Mouse (Mus musculus) forebrain, embryonic 14.5 days (tissue): ENCODE measurements around the gene Olfr318. TPM values are rescaled to one million over a fixed set of nuclear protein-coding genes. Genes with fewer than 3 reads are reported as not detected.

Source experiments
- ATAC-seq: fragments of 200-750 bp; cut with Nextera tagmentation; 2 replicates; pipeline ENCODE4 v1.8.0; 2017; ENCODE audit warnings: mild to moderate bottlenecking, moderate library complexity
- DNase-seq: peaks from one replicate; pipeline ENCODE4 v3.0.0-alpha.2; 2015; ENCODE audit warnings: low spot score
- H3K27ac ChIP-seq: fragments of 300-500 bp; sonication (generic); 2 replicates; pipeline ENCODE4 v1.5.1; 2014; ENCODE audit warnings: low read depth, mild to moderate bottlenecking, control low read depth, low read length, moderate library complexity
- H3K27me3 ChIP-seq: fragments of 300-500 bp; sonication (generic); replicated peaks from 2 replicates; pipeline ENCODE4 v1.6.1; 2014; ENCODE audit warnings: low read length, control low read depth, mixed read lengths; ENCODE audit not compliant: control insufficient read depth, insufficient read depth
- H3K36me3 ChIP-seq: fragments of 300-500 bp; sonication (generic); 2 replicates; pipeline ENCODE4 v1.6.1; 2014; ENCODE audit warnings: low read length, control low read depth; ENCODE audit not compliant: control insufficient read depth, insufficient read depth
- H3K4me1 ChIP-seq: fragments of 300-500 bp; sonication (generic); 2 replicates; pipeline ENCODE4 v1.6.1; 2014; ENCODE audit warnings: antibody characterized with exemption, low read length, control low read depth; ENCODE audit not compliant: control insufficient read depth, insufficient read depth
- H3K4me2 ChIP-seq: fragments of 300-500 bp; sonication (generic); 2 replicates; pipeline ENCODE4 v1.6.1; 2014; ENCODE audit warnings: mild to moderate bottlenecking, control low read depth, low read length
- H3K4me3 ChIP-seq: fragments of 300-500 bp; sonication (generic); 2 replicates; pipeline ENCODE4 v1.5.1; 2014; ENCODE audit warnings: low read depth, low read length, control low read depth
- H3K9ac ChIP-seq: fragments of 300-500 bp; sonication (generic); 2 replicates; pipeline ENCODE4 v1.6.1; 2014; ENCODE audit warnings: mild to moderate bottlenecking, low read length, control low read depth, moderate library complexity
- H3K9me3 ChIP-seq: fragments of 300-500 bp; sonication (generic); replicated peaks from 2 replicates; pipeline ENCODE4 v1.6.1; 2016; ENCODE audit warnings: low read length, control low read depth, mixed read lengths; ENCODE audit not compliant: control insufficient read depth
- WGBS: fragments of 180-500 bp; shearing (Covaris S2); extraction: QIAGEN DNeasy Blood & Tissue Kit; methylation state at CpG from one replicate; pipeline ENCODE4 v1.1.7; 2014; 5-methylcytosine and 5-hydroxymethylcytosine counted together
- polyA plus RNA-seq: library from polyadenylated mRNA; unstranded; fragments of >200 nt; fragmentation: Nextera tagmentation; extraction: Ambion mirVana; gene quantifications from 2 replicates; pipeline ENCODE4 v1.2.1, GENCODE M21; 2014

Gene Olfr318
- polyA plus RNA-seq, 1 experiment from 2014 or later, result not detected

- no peak overlapping the region for H3K9ac ChIP-seq
- no peak overlapping the region for H3K4me3 ChIP-seq
- no peaks in the 10 kb centered on the region for H3K27me3 ChIP-seq
- no peak overlapping the region for H3K4me2 ChIP-seq
- 85% methylated on average over 11 of the region's 11 CpGs for WGBS
- no peaks in the 10 kb centered on the region for H3K4me1 ChIP-seq
- H3K27ac ChIP-seq, result no peak overlapping the region
- H3K36me3 ChIP-seq, result no peaks in the 10 kb centered on the region
- no peak for ATAC-seq
- DNase-seq, result no peak
- H3K9me3 ChIP-seq, result no peaks in the 10 kb centered on the region
Measured at GRCm38 (mm10) chr11:58709086-58709485, 14.7 kb downstream of the Olfr318 start.

GRCm38 (mm10) chr11:58698862-58699261, 25.0 kb downstream of the Olfr318 start, which contains the start of gene Olfr319:
TSS of gene Olfr319 (plus strand) at chr11:58699162.
- Histone ChIP-seq H3K36me3 (no peaks in the 10 kb centered on the region), H3K9ac (no peak within 1 kb of the TSS), H3K4me3 (no peak within 1 kb of the TSS), H3K27me3 (no peaks in the 10 kb centered on the region), H3K4me1 (no peaks in the 10 kb centered on the region), H3K4me2 (no peak within 1 kb of the TSS), H3K9me3 (no peaks in the 10 kb centered on the region), H3K27ac (no peak within 1 kb of the TSS)
- DNase-seq (no peak), ATAC-seq (no peak)
- 85% methylated on average over 3 of the region's 3 CpGs for WGBS

- H3K4me3 ChIP-seq, result no peak within 1 kb of the TSS
- no peaks in the 10 kb centered on the region for H3K9me3 ChIP-seq
- DNase-seq, result no peak
- no peaks in the 10 kb centered on the region for H3K4me1 ChIP-seq
- no peak for ATAC-seq
- no peak within 1 kb of the TSS for H3K27ac ChIP-seq
- 82% methylated on average over 1 of the region's 1 CpGs for WGBS
- no peak within 1 kb of the TSS for H3K9ac ChIP-seq
- no peaks in the 10 kb centered on the region for H3K27me3 ChIP-seq
- H3K36me3 ChIP-seq, result no peaks in the 10 kb centered on the region
- H3K4me2 ChIP-seq, result no peak within 1 kb of the TSS
Measured at GRCm38 (mm10) chr11:58680799-58681198, 43.0 kb downstream of the Olfr318 start, which contains the start of gene Olfr320. TSS of gene Olfr320 (plus strand) at chr11:58681099.

GRCm38 (mm10) chr11:58671825-58672224, 52.0 kb downstream of the Olfr318 start:
- Histone ChIP-seq H3K9ac (no peak overlapping the region), H3K27ac (no peak overlapping the region), H3K36me3 (no peaks in the 10 kb centered on the region), H3K4me1 (no peaks in the 10 kb centered on the region), H3K4me3 (no peak overlapping the region), H3K9me3 (no peaks in the 10 kb centered on the region), H3K27me3 (no peaks in the 10 kb centered on the region), H3K4me2 (no peak overlapping the region)
- 55% methylated on average over 4 of the region's 4 CpGs for WGBS
- ATAC-seq (no peak), DNase-seq (no peak)

GRCm38 (mm10) chr11:58669252-58669651, 54.6 kb downstream of the Olfr318 start:
- Histone ChIP-seq H3K4me2 (no peak overlapping the region), H3K4me3 (no peak overlapping the region), H3K27ac (no peak overlapping the region), H3K27me3 (no peaks in the 10 kb centered on the region), H3K9me3 (no peaks in the 10 kb centered on the region), H3K4me1 (no peaks in the 10 kb centered on the region), H3K36me3 (no peaks in the 10 kb centered on the region), H3K9ac (no peak overlapping the region)
- DNase-seq, result no peak
- ATAC-seq, result no peak

Other genes starting within 250 kb of the Olfr318 start
- not detected in 2 replicates for gene Olfr332, start 231.5 kb downstream of the Olfr318 start, polyA plus RNA-seq
- gene Olfr331, start 221.4 kb downstream of the Olfr318 start, polyA plus RNA-seq, result not detected in 2 replicates
- not detected in 2 replicates for gene Olfr330, start 189.2 kb downstream of the Olfr318 start, polyA plus RNA-seq
- not detected in 2 replicates for gene Olfr329-ps, start 177.6 kb downstream of the Olfr318 start, polyA plus RNA-seq
- gene Olfr328, start 168.4 kb downstream of the Olfr318 start, polyA plus RNA-seq, result not detected in 2 replicates
- not detected in 2 replicates for gene Olfr224, start 153.5 kb downstream of the Olfr318 start, polyA plus RNA-seq
- gene Olfr325, start 146.3 kb downstream of the Olfr318 start, polyA plus RNA-seq, result not detected in 2 replicates
- not detected in 2 replicates for gene Olfr324, start 128.9 kb downstream of the Olfr318 start, polyA plus RNA-seq
- gene 2210407C18Rik, start 107.9 kb downstream of the Olfr318 start, polyA plus RNA-seq, result not detected in 2 replicates
- gene Olfr323, start 93.5 kb downstream of the Olfr318 start, polyA plus RNA-seq, result not detected in 2 replicates
- not detected in 2 replicates for gene Trim58, start 83.5 kb downstream of the Olfr318 start, polyA plus RNA-seq
- not detected in 2 replicates for gene Olfr322, start 65.2 kb downstream of the Olfr318 start, polyA plus RNA-seq
- gene Olfr320, start 42.9 kb downstream of the Olfr318 start, polyA plus RNA-seq, result not detected in 2 replicates
- 0.10 TPM in 1 of 2 replicates, not detected in the other for gene Olfr319, start 24.9 kb downstream of the Olfr318 start, polyA plus RNA-seq
- 0.10 TPM in 1 of 2 replicates, not detected in the other for gene Olfr317, start 15.2 kb upstream of the Olfr318 start, polyA plus RNA-seq
- gene Olfr316, start 28.7 kb upstream of the Olfr318 start, polyA plus RNA-seq, result not detected in 2 replicates
- gene Olfr315, start 49.2 kb upstream of the Olfr318 start, polyA plus RNA-seq, result not detected in 2 replicates
- gene Olfr314, start 58.9 kb upstream of the Olfr318 start, polyA plus RNA-seq, result not detected in 2 replicates
- gene Fam183b, start 77.9 kb upstream of the Olfr318 start, polyA plus RNA-seq, result 8.2 and 8.4 TPM in 2 replicates
- gene Olfr313, start 91.0 kb upstream of the Olfr318 start, polyA plus RNA-seq, result not detected in 2 replicates
- gene Olfr312, start 105.2 kb upstream of the Olfr318 start, polyA plus RNA-seq, result not detected in 2 replicates
- gene Olfr311, start 115.2 kb upstream of the Olfr318 start, polyA plus RNA-seq, result not detected in 2 replicates
- 19.5 and 25.0 TPM in 2 replicates for gene Gm12258, start 123.1 kb upstream of the Olfr318 start, polyA plus RNA-seq
- gene 2810021J22Rik, start 143.2 kb upstream of the Olfr318 start, polyA plus RNA-seq, result 11.9 and 13.4 TPM in 2 replicates
- 5.5 and 6.7 TPM in 2 replicates for gene Zfp39, start 180.2 kb upstream of the Olfr318 start, polyA plus RNA-seq
- not detected in 2 replicates for gene Btnl10, start 193.9 kb upstream of the Olfr318 start, polyA plus RNA-seq
- 457 and 463 TPM in 2 replicates for gene Rnf187, start 214.9 kb upstream of the Olfr318 start, polyA plus RNA-seq
- 279 and 359 TPM in 2 replicates for gene Hist3h2ba, start 224.9 kb upstream of the Olfr318 start, polyA plus RNA-seq
- 149 and 151 TPM in 2 replicates for gene Hist3h2a, start 230.7 kb upstream of the Olfr318 start, polyA plus RNA-seq
- 1.3 and 1.9 TPM in 2 replicates for gene Trim17, start 230.7 kb upstream of the Olfr318 start, polyA plus RNA-seq